Mouse (Mus musculus): ENCODE measurements around the gene Vmn2r1. TPM values are rescaled to one million over a fixed set of nuclear protein-coding genes. Genes with fewer than 3 reads are reported as not detected.

The Vmn2r1 gene
- not detected in 2 replicates for total RNA-seq (2017)

DNA sequence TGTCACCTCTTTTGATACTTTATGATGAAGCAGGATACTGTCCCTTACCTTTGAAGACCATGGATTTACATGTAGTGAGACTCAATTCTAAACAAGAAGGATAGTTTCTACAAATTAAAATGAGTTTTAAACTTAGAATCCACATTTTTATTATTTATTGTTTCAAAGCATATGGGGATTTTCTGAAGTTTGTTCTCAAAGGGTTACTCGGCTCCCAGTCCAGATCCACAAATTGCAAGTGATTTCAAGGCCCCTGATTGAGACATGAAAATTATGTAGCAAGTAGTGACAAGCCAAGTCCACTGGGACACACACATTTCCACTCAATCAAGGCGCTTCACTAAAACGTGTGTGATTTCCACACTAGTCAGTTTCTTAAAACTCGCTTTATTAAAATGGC is at the start of gene Vmn2r1:
TSS of gene Vmn2r1 (plus strand) at position 301 of the 400 bp plus-strand sequence.
- no peak for ATAC-seq (replicated peaks in 1 of 2; ENCODE audit: insufficient read depth in 1 of 2, low FRiP score in 2 of 2, low TSS enrichment in 1 of 2, low read depth in 1 of 2, poor library complexity in 2 of 2, severe bottlenecking in 2 of 2)

DNA sequence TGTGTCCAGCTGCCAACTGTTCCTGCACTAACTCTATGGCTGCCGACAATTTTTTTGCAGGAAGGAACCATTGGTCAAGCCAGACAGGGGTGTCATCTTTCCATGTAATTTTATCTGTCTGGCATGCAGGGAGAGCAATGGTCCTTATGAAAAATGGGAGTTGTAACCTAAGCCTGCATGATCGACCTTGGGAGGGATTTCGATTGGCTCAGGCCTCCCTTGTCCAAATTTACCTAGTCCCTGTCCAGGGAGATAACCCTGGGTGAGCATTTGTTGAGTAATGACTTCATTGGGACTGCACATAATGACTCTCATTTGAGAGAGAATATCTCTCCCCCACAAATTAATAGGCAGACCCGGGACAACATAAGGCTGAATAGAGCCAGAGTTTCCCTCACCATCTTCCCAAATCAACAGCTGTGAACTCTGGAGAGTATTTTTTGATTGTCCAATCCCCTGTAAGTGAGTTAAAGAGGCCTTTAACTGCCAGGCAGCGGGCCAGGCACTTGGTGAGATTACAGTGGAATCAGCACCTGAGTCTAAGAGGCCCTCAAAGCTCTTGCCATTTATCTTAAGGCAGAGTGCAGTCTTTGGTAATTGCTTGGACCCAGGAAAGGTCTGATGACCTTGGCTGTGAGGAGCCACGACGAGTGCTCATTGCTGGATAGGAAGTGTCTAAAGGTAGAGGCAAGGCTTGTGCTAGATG is 43.1 kb upstream of the Vmn2r1 start:
- no peak for ATAC-seq (replicated peaks in 1 of 2; ENCODE audit: insufficient read depth in 1 of 2, low FRiP score in 2 of 2, low TSS enrichment in 1 of 2, low read depth in 1 of 2, poor library complexity in 2 of 2, severe bottlenecking in 2 of 2)

DNA sequence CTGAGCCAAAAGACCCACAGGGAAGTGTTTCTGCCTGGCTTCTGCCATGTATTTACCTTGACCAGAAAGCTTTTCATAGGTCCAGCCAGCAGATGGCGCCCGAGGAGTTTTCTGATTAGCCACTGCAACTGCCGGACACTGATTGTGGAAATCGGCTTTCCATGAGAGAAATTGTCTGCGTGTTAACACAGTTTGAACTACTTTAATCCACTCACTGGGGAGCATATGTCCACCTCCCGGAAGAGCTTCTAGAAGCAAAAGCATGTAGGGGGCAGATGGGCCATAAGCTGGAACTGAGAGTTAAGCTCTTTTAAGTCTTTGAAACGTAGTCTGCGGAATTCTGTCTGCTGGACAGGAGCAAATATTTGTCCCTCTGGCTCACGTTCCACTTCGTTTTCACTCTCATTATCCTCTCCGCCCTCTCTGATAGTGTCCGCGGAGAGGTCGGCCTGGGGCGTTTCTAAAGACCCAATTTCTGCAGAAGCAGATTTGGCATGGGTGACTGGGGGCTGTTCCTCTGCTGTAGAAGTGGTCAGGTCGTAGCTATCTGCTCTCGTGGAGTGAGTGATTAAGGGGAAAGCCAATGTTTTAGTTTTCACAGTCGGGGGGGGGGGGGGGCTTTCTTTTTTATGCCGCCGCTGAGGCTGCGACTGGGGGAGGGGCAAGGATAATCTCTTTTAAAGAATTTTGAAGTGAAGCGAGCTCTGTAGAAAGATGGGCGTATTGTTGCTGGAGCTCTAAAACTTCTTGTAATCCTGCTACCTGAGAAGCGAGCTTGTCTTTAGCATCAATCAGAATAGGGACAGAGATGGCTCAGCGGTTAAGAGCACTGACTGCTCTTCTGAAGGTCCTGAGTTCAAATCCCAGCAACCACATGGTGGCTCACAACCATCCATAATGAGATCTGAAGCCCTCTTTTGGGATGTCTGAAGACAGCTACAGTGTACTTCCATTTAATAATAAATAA is 41.2 kb upstream of the Vmn2r1 start:
- peak; percentile 67 to 86 for ATAC-seq (replicated peaks in 1 of 2; ENCODE audit: insufficient read depth in 1 of 2, low FRiP score in 2 of 2, low TSS enrichment in 1 of 2, low read depth in 1 of 2, poor library complexity in 2 of 2, severe bottlenecking in 2 of 2)

DNA sequence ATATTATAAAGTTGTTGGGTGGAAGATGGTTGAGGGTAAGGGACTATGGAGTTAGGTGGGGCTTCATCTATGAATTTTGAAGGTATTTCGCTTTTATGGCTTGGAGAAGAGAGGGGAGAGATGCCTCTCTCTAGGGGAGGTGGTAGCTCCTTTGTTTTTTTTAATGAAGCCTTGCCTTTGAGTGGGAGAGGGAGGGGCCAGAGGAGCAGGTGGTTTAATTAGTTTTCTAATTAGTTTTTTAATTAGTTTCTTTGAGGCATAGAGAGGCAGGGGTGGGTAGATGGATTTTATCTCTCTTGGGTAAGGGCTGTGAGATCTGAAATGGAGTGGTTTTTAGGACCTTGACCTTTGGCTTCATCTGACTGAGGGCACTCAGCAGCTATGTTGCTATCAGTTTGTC is 31.4 kb downstream of the Vmn2r1 start:
- ATAC-seq (replicated peaks in 1 of 2; ENCODE audit: insufficient read depth in 1 of 2, low FRiP score in 2 of 2, low TSS enrichment in 1 of 2, low read depth in 1 of 2, poor library complexity in 2 of 2, severe bottlenecking in 2 of 2), result no peak

DNA sequence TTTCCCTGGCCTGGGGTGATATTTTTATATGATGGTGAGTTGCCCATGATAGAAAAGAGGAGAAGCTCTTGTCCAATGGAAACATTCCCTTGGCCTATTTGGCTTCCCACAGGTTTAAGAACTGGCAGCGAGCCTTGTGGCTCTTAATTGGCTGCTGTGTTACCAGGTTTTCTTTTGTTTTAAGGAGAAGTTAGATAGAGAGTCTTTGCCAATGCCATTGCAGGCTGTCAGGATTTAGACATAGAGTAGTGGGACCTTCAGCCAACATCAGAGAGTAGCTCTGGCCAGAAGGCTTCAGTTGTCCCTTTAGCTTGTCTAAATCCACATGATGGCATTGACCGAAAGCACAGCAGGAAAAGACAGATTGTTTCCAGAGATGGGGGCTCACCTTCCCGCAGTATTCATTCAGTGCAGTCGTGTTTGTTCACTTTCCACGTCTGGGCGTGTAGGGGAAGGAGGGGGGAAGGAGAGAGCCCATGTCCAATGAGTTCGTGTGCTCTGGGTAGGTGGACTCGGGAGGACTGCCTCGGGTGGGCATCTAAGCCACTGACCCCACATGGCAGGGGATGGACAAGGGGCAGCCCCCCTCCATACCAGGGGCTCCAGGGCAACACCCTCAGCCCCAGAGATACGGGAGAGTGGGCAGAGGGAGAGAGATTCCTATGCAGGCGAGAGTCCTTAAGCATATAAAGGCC is 32.2 kb downstream of the Vmn2r1 start:
- ATAC-seq (replicated peaks in 1 of 2; ENCODE audit: insufficient read depth in 1 of 2, low FRiP score in 2 of 2, low TSS enrichment in 1 of 2, low read depth in 1 of 2, poor library complexity in 2 of 2, severe bottlenecking in 2 of 2), result no peak

DNA sequence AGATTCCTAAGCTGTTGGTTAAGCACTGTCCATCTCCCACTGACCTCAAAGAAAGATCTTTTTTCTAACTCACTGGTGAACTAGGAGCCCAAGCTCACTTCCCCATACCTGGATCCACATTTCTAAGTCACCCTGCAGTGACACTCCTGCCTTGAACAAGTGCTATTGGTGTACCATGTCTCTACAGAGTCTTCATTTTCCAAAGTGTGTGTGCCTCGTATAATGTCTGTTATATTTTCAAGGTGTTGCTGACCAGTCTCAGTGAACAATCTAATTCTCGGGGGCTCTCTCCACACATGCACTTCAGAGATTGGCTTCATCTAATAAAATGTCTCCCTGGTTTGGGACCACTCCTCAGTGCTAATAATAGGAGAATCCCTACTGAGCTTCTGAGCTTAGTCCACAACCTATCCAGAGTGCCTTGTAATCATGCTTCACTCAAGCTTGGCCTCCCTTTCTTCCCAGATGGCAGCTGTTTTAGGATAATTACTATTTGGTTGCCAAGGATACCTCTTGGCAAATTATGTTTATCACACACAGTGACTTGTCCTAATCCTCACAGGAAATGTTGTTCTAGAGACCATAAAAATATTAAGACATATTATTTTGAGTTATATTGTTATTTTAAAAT is 60.6 kb downstream of the Vmn2r1 start, which contains the start of gene Vmn2r2:
TSS of gene Vmn2r2 (minus strand) at position 51 of the 631 bp plus-strand sequence.
- ATAC-seq (replicated peaks in 1 of 2; ENCODE audit: insufficient read depth in 1 of 2, low FRiP score in 2 of 2, low TSS enrichment in 1 of 2, low read depth in 1 of 2, poor library complexity in 2 of 2, severe bottlenecking in 2 of 2), result no peak

Other genes starting within 250 kb of the Vmn2r1 start
- gene Plch1, start 182.1 kb upstream of the Vmn2r1 start, total RNA-seq (2017), result 0.10 and 0.38 TPM in 2 replicates
- 15.4 and 15.6 TPM in 2 replicates for gene E130311K13Rik, start 152.1 kb upstream of the Vmn2r1 start, total RNA-seq (2017)
- gene Slc33a1, start 116.8 kb upstream of the Vmn2r1 start, total RNA-seq (2017), result 13.4 TPM in 2 replicates
- gene Gmps, start 105.4 kb upstream of the Vmn2r1 start, total RNA-seq (2017), result 44.7 and 47.5 TPM in 2 replicates
- gene Vmn2r2, start 60.4 kb downstream of the Vmn2r1 start, total RNA-seq (2017), result not detected in 2 replicates
- not detected in 2 replicates for gene Vmn2r3, start 208.2 kb downstream of the Vmn2r1 start, total RNA-seq (2017)